ENCODE assay signal across 10 mouse cellular contexts in the genomic region with DNA sequence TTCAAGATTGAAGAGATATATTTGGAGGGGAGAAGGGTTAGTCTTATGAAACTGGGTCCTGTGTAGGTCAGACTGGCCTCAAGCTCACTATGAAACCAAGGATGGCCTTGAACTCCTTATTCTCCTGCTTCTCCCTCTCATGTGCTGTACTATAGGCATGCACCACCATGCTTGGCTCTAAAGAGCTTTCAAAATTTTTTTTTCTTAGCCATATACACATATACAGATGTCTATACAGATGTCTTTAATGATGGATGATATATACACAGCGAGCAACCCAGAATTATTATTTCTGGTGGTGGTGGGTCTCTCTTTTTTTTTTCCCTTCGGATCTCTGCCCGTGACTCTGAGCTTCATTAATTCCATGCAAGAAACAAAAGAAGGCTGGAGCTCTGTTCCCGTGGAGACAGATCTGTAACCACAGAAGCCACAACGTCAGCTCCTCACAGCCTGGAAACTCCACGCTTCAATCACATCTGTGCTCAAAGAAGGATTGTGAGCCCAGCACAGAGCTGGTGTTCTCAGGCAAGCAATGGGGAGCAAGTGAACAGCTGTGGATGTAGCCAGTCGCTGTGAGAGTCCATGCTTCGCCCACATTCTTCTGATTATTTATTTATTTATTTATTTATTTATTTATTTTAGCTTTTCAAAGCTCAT. TPM values are rescaled to one million over a fixed set of nuclear protein-coding genes. Genes with fewer than 3 reads are reported as not detected.
DNase-seq lines count a peak whose midpoint lies in the region; ATAC-seq lines count a peak whose summit lies in the region.
"Had no signal": no experiment of that assay in that cellular context is flagged by ENCODE, and none has a peak within 500 bp of the region (broad histone marks: within the 10 kb centered on the region; RNA-seq: fewer than 3 reads in every experiment).

No protein-coding gene starts in this region.

- H3K9me3 ChIP-seq in embryonic facial prominence, embryonic 15.5 days (replicated peaks) = no peaks in the 10 kb centered on the region

- DNase-seq in frontal cortex, postnatal 14 days (ENCODE audit: low spot score in 2 of 2) = peak; percentile 20 to 30
- DNase-seq in frontal cortex, adult 2 months (ENCODE audit: extremely low spot score in 1 of 2, low spot score in 1 of 2) = no peak
- peak; percentile 28 for DNase-seq in CD4-positive helper T cell, adult 2 months (ENCODE audit: low read depth, low spot score)
- peak; percentile 34 to 42 for DNase-seq in layer of hippocampus, postnatal 14 days (ENCODE audit: low spot score in 2 of 2)
- DNase-seq in cerebellum, postnatal 4 days (ENCODE audit: low spot score in 2 of 2) = no peak
- DNase-seq in lung, postnatal 4 days = no peak
- DNase-seq in urinary bladder, adult 18-20 months (ENCODE audit: low spot score in 2 of 2) = no peak
- DNase-seq: kidney, postnatal 10 days had no signal

- peaks cover 13% of the 10 kb centered on the region; the same call in 1 of the 2 replicates for H3K4me1 ChIP-seq in embryonic facial prominence, embryonic 15.5 days

- H3K27ac ChIP-seq in embryonic facial prominence, embryonic 15.5 days (replicated peaks) = no peak overlapping the region

- H3K27me3 ChIP-seq in embryonic facial prominence, embryonic 15.5 days = no peaks in the 10 kb centered on the region

- no peak overlapping the region for H3K4me2 ChIP-seq in embryonic facial prominence, embryonic 15.5 days (replicated peaks)

- H3K4me3 ChIP-seq in embryonic facial prominence, embryonic 15.5 days (replicated peaks) = no peak overlapping the region

- WGBS in embryonic facial prominence, embryonic 15.5 days = 28% methylated on average over 8 of the region's 8 CpGs

- 0 out of 2 replicates have a peak, but pooled peaks have one; percentile 46 for ATAC-seq in embryonic facial prominence, embryonic 15.5 days (ENCODE audit: insufficient number of reproducible peaks, low FRiP score, low TSS enrichment, low read depth)

- H3K9ac ChIP-seq in embryonic facial prominence, embryonic 15.5 days = no peak overlapping the region

- no peaks in the 10 kb centered on the region for H3K36me3 ChIP-seq in embryonic facial prominence, embryonic 15.5 days

RNA-seq across cellular contexts. Expression of gene Rest, which starts 20.8 kb away (rescaled TPM):
- polyA plus RNA-seq in frontal cortex, adult 2 months (2012; rRNA removed) = 3.4 and 3.5 TPM in 2 replicates
- polyA plus RNA-seq in embryonic facial prominence, embryonic 15.5 days (2015; fragmentation: Nextera tagmentation; extraction: Ambion mirVana) = 35.7 and 36.3 TPM in 2 replicates
- total RNA-seq in layer of hippocampus, postnatal 14 days (2021) = 1 to 10 TPM; 5.2 to 5.5 TPM

RNA-seq across cellular contexts. Expression of gene Spink2, which starts 33.2 kb away (rescaled TPM):
- 0.22 TPM in 1 of 2 replicates, not detected in the other for polyA plus RNA-seq in frontal cortex, adult 2 months (2012; rRNA removed)
- 1.6 and 2.0 TPM in 2 replicates for polyA plus RNA-seq in embryonic facial prominence, embryonic 15.5 days (2015; fragmentation: Nextera tagmentation; extraction: Ambion mirVana)
- total RNA-seq in layer of hippocampus, postnatal 14 days (2021) = not detected
- total RNA-seq: liver, adult 2 months had no signal
- polyA plus RNA-seq: liver, adult 2 months had no signal

Comparison
In these comparisons a context has a peak if more than half of its experiments do, and no peak if none do; other contexts are left out.
1. DNase-seq: peak in frontal cortex, postnatal 14 days (2 of 2), CD4-positive helper T cell, adult 2 months (single experiment) and layer of hippocampus, postnatal 14 days (2 of 2); none in frontal cortex, adult 2 months (0 of 2), cerebellum, postnatal 4 days (0 of 2), lung, postnatal 4 days (0 of 2) and urinary bladder, adult 18-20 months (0 of 2).